Mouse (Mus musculus): ENCODE data around the gene Gm21954. TPM values are rescaled to one million over a fixed set of nuclear protein-coding genes. Genes with fewer than 3 reads are reported as not detected.

Gene Gm21954
- polyA plus RNA-seq (2016; fragmentation: Nextera tagmentation; extraction: Ambion mirVana), result not detected in 2 replicates

- 92% methylated on average over 2 of the region's 2 CpGs for WGBS
Measured at GRCm38 (mm10) chr3:55472110-55472509, at the start of gene Gm21954. TSS of gene Gm21954 (minus strand) at chr3:55472210.

GRCm38 (mm10) chr3:55521776-55522175, 49.8 kb upstream of the Gm21954 start:
- Histone ChIP-seq H3K4me1 (peaks cover 73% of the 10 kb centered on the region), H3K4me3 (no peak overlapping the region), H3K9me3 (replicated peaks) (no peaks in the 10 kb centered on the region), H3K27me3 (ENCODE audit: low read depth, poor library complexity, severe bottlenecking) (no peaks in the 10 kb centered on the region), H3K27ac (replicated peaks) (no peak overlapping the region), H3K36me3 (no peaks in the 10 kb centered on the region)
- no peak for DNase-seq (ENCODE audit: low spot score)
- WGBS, result 80% methylated on average over 8 of the region's 8 CpGs

More at GRCm38 (mm10) chr3:55472110-55472509, at the start of gene Gm21954:
- DNase-seq (ENCODE audit: low spot score), result no peak
- H3K4me1 ChIP-seq, result 0 out of 2 replicates have a peak, but pooled peaks cover 4% of the 10 kb centered on the region
- no peak within 1 kb of the TSS for H3K27ac ChIP-seq (replicated peaks)
- no peaks in the 10 kb centered on the region for H3K36me3 ChIP-seq
- H3K4me3 ChIP-seq, result no peak within 1 kb of the TSS
- H3K27me3 ChIP-seq (ENCODE audit: low read depth, poor library complexity, severe bottlenecking), result no peaks in the 10 kb centered on the region
- no peaks in the 10 kb centered on the region for H3K9me3 ChIP-seq (replicated peaks)

DNA sequence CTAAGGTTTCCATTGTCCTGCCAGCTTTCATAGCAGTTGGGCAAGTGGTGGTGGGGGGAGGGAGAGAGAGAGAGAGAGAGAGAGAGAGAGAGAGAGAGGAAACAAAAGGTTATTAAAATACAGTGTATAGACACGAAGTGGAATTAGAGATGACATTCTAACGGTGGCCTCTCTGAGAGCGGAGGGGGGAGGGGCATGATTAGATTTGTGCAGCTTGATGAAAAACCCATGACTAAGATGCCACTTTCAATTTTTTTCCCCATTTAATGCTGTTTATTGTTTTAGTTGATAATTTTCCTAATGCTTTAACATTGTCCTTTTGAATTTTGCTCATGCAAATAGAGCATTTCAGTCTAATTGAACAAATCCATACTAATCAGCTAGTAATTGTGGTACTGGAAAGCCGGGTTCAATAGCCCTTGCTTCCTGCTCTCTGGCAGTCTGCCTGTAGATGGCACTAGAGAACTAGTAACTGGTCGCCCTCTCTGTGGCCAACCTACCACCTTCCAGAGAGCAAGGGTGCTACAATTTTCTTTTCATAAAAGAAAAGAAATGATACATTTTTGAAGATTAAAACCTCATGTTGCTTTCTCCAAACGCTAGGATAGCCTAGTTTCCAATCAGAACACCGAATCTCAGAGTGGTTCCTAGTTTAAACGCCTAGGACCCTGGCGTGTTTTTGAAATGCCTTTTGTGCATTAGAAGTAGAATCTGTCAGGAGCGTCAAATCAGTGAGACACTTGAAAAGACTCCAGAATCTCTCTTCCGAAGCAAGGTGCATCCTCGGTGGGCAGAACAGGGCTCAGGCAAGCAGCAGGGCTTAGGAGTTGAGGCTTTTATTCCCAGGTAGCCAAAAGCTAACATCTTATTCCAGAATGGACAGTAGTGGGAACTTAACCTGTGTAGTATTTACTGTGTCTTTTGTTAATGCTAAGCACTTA, 48.5 kb upstream of the Gm21954 start:
- WGBS, result 26% methylated on average over 12 of the region's 12 CpGs
- Histone ChIP-seq H3K4me3 (no peak overlapping the region), H3K27ac (replicated peaks) (peak overlapping the region; percentile 19; the same call in 1 of the 2 replicates), H3K36me3 (no peaks in the 10 kb centered on the region), H3K9me3 (replicated peaks) (no peaks in the 10 kb centered on the region), H3K27me3 (ENCODE audit: low read depth, poor library complexity, severe bottlenecking) (no peaks in the 10 kb centered on the region), H3K4me1 (peaks cover 81% of the 10 kb centered on the region)
- peak; percentile 66 for DNase-seq (ENCODE audit: low spot score)

DNA sequence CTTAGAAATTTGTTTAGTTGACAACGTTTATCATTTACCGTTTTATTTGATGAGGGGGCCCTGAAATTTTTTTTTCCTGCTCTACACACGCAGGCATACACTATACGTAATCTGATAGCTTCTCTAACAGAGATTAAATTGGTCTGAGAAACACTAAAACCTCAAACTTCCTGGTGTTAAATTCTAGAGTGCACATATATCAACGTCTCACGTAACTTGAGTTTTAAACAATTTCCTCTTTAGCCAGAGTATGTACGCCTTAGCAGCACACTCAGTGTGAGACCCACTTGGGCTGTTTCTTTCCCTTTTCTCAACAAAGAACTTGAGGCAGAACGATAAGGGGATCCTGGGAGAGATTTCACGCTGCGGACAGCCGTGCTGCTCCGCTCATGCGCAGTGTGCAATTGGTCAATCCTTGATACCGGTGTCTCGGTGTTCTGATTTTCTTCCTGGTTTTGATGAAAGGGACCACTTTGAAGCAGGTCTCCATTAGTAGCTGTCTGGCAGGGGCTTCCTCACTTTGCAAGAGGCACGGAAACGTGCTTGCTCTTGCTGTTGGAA, 45.5 kb upstream of the Gm21954 start:
- no peak for DNase-seq (ENCODE audit: low spot score)
- peaks cover 52% of the 10 kb centered on the region for H3K4me1 ChIP-seq
- 80% methylated on average over 17 of the region's 17 CpGs for WGBS
- H3K4me3 ChIP-seq, result no peak overlapping the region
- H3K27ac ChIP-seq (replicated peaks), result no peak overlapping the region
- 0 out of 2 replicates have a peak, but pooled peaks cover 3% of the 10 kb centered on the region for H3K36me3 ChIP-seq
- H3K27me3 ChIP-seq (ENCODE audit: low read depth, poor library complexity, severe bottlenecking), result no peaks in the 10 kb centered on the region
- H3K9me3 ChIP-seq (replicated peaks), result no peaks in the 10 kb centered on the region

GRCm38 (mm10) chr3:55515966-55516365, 44.0 kb upstream of the Gm21954 start:
- Histone ChIP-seq H3K4me3 (no peak overlapping the region), H3K4me1 (peaks cover 36% of the 10 kb centered on the region), H3K36me3 (0 out of 2 replicates have a peak, but pooled peaks cover 3% of the 10 kb centered on the region), H3K27me3 (ENCODE audit: low read depth, poor library complexity, severe bottlenecking) (no peaks in the 10 kb centered on the region), H3K9me3 (replicated peaks) (no peaks in the 10 kb centered on the region), H3K27ac (replicated peaks) (no peak overlapping the region)
- whole genome bisulfite sequencing, result 65% methylated on average over 5 of the region's 5 CpGs
- no peak for DNase-seq (ENCODE audit: low spot score)

- H3K36me3 ChIP-seq, result peaks cover 12% of the 10 kb centered on the region
- H3K27me3 ChIP-seq (ENCODE audit: low read depth, poor library complexity, severe bottlenecking), result no peaks in the 10 kb centered on the region
- no peak overlapping the region for H3K4me3 ChIP-seq
- H3K9me3 ChIP-seq (replicated peaks), result no peaks in the 10 kb centered on the region
- peaks cover 11% of the 10 kb centered on the region for H3K4me1 ChIP-seq
- 83% methylated on average over 6 of the region's 6 CpGs for WGBS
- no peak for DNase-seq (ENCODE audit: low spot score)
- no peak overlapping the region for H3K27ac ChIP-seq (replicated peaks)
Measured at GRCm38 (mm10) chr3:55511658-55512057, 39.6 kb upstream of the Gm21954 start.

- Histone ChIP-seq H3K4me1 (no peaks in the 10 kb centered on the region), H3K4me3 (no peak overlapping the region), H3K9me3 (replicated peaks) (no peaks in the 10 kb centered on the region), H3K27ac (replicated peaks) (no peak overlapping the region), H3K36me3 (peaks cover 18% of the 10 kb centered on the region), H3K27me3 (ENCODE audit: low read depth, poor library complexity, severe bottlenecking) (no peaks in the 10 kb centered on the region)
- no peak for DNase-seq (ENCODE audit: low spot score)
- WGBS, result 93% methylated on average over 7 of the region's 7 CpGs
Measured at GRCm38 (mm10) chr3:55510198-55510597, 38.2 kb upstream of the Gm21954 start.

DNA sequence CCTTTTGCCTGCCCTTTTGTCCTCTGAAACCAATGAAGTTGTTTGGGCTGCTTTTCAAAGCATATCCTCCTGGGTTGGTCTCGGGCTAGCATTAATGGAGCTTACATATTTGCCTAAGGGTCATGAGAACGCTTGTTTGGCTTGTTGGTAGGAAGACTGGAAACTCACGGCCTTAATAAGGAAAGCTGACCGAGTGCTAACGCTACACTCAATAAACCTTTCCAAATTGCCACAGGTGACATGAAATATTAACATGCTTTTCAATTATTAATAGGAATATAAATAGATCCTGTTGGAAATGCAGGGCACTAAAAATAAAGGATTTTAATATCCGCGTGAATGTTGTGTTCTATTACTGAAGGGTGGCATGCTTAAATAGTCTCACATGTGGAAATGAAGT, 27.3 kb upstream of the Gm21954 start:
- Histone ChIP-seq H3K36me3 (no peaks in the 10 kb centered on the region; the same call in 1 of the 2 replicates), H3K27ac (replicated peaks) (no peak overlapping the region), H3K9me3 (replicated peaks) (no peaks in the 10 kb centered on the region), H3K4me1 (peaks cover 24% of the 10 kb centered on the region), H3K4me3 (no peak overlapping the region), H3K27me3 (ENCODE audit: low read depth, poor library complexity, severe bottlenecking) (peaks cover 9% of the 10 kb centered on the region)
- 91% methylated on average over 7 of the region's 7 CpGs for WGBS
- no peak for DNase-seq (ENCODE audit: low spot score)

DNA sequence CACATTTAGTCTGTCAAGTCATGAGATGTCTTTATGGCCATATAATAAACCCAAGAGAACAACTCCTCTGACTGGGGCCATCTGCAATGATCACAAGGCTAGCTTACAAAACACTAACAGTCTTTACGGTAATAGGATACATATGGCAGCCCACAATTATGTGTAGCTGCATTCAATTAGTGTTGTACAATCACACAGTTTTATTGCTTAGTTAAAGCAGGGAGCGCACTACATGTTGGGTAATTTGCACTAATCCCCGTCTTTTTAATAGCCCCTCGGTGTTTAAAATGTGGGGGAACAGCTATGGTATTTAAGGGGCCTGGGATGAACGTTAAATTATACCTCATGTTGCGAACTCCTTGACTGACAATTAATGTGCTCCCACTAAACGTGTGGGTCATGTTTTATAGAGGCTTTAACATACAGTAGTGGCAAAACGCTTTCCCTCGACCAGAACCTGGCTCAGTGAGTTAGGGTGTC, 24.5 kb upstream of the Gm21954 start:
- WGBS, result 81% methylated on average over 9 of the region's 9 CpGs

DNA sequence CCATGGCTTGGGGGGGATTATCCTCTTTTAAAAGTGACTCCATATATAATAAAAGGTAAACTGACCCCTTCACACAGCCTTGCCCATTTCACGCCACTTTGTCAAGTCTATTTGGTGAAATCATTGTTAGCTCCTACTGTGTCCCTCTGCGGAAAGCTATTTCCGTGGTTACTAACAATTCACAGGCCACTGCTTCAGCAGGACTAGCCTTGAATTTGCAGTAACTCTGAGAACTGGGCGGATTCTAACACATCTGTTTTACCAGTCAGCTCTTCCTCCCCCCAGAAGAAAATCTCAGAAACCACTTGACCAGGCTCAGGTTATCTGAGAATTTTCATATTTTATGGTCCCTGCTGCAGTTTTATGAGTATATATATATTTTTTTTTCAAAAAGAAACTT, 23.9 kb upstream of the Gm21954 start:
- H3K4me1 ChIP-seq, result peaks cover 24% of the 10 kb centered on the region

More for the DNA sequence above, 24.5 kb upstream of the Gm21954 start:
- 0 out of 2 replicates have a peak, but pooled peaks cover 6% of the 10 kb centered on the region for H3K36me3 ChIP-seq
- peaks cover 13% of the 10 kb centered on the region for H3K27me3 ChIP-seq (ENCODE audit: low read depth, poor library complexity, severe bottlenecking)
- no peak for DNase-seq (ENCODE audit: low spot score)
- no peaks in the 10 kb centered on the region for H3K9me3 ChIP-seq (replicated peaks)
- peaks cover 24% of the 10 kb centered on the region for H3K4me1 ChIP-seq
- no peak overlapping the region for H3K4me3 ChIP-seq
- H3K27ac ChIP-seq (replicated peaks), result no peak overlapping the region

DNA sequence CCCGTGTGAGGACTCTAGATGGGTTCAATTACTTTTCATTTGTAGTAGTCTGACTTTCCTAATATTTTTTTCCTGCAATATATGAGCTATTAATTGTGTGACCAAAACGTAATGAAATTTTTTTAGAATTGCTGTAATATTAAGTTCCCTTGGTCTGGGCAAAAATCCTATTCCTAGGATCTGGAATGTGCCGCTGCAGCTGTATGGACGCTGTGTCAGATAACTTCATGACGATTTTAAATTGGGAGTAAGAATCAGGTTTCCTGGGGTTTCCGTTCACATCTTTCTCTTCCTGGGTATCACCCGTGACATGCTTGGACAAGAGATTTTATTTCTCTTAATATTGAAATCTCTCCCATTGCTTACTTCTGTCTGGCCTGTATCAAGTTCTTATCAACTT, 23.2 kb upstream of the Gm21954 start:
- Histone ChIP-seq H3K4me1 (peaks cover 24% of the 10 kb centered on the region), H3K9me3 (replicated peaks) (no peaks in the 10 kb centered on the region), H3K27me3 (ENCODE audit: low read depth, poor library complexity, severe bottlenecking) (peaks cover 13% of the 10 kb centered on the region), H3K4me3 (no peak overlapping the region), H3K27ac (replicated peaks) (no peak overlapping the region), H3K36me3 (0 out of 2 replicates have a peak, but pooled peaks cover 6% of the 10 kb centered on the region)
- 84% methylated on average over 7 of the region's 7 CpGs for WGBS
- no peak for DNase-seq (ENCODE audit: low spot score)

More for the DNA sequence above, 23.9 kb upstream of the Gm21954 start:
- DNase-seq (ENCODE audit: low spot score), result peak; percentile 15
- Histone ChIP-seq H3K36me3 (0 out of 2 replicates have a peak, but pooled peaks cover 6% of the 10 kb centered on the region), H3K4me3 (no peak overlapping the region), H3K27me3 (ENCODE audit: low read depth, poor library complexity, severe bottlenecking) (peaks cover 13% of the 10 kb centered on the region), H3K27ac (replicated peaks) (no peak overlapping the region), H3K9me3 (replicated peaks) (no peaks in the 10 kb centered on the region)
- 17% methylated on average over 4 of the region's 4 CpGs for WGBS

DNA sequence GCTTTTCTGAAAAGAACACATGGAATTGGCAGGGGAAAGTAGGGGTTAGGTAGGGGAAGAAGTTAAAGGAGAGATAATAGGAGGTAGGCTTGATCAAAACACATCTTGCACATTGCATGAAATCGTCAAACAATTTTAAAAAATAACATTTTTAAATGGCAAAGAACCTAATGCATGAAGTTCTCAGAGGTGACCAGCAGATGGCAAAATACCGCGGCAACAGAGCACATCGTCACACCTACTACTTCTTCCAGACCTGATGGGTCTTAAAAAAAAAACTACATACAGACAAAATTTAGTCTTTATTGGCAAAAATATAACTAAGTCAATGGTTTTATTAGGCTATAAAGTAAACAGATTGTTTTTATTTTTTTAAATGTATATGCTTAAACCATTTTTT, 22.3 kb upstream of the Gm21954 start:
- 61% methylated on average over 4 of the region's 4 CpGs for WGBS
- H3K4me3 ChIP-seq, result no peak overlapping the region
- no peak overlapping the region for H3K27ac ChIP-seq (replicated peaks)
- no peak for DNase-seq (ENCODE audit: low spot score)
- no peaks in the 10 kb centered on the region for H3K9me3 ChIP-seq (replicated peaks)
- peaks cover 13% of the 10 kb centered on the region for H3K27me3 ChIP-seq (ENCODE audit: low read depth, poor library complexity, severe bottlenecking)
- 0 out of 2 replicates have a peak, but pooled peaks cover 6% of the 10 kb centered on the region for H3K36me3 ChIP-seq
- peaks cover 24% of the 10 kb centered on the region for H3K4me1 ChIP-seq

All from midbrain, embryonic 10.5 days (tissue).